Mouse (Mus musculus): ENCODE results near the gene Cd180. TPM values are rescaled to one million over a fixed set of nuclear protein-coding genes. Genes with fewer than 3 reads are reported as not detected.

Gene Cd180
- polyA plus RNA-seq, 1 experiment from 2014 or later = 0.06 TPM

- no peak overlapping the region for H3K4me3 ChIP-seq
- WGBS = 93% methylated on average over 6 of the region's 6 CpGs
- H3K36me3 ChIP-seq (replicated peaks) = peaks cover 56% of the 10 kb centered on the region
- H3K9me3 ChIP-seq = no peaks in the 10 kb centered on the region
- no peaks in the 10 kb centered on the region for H3K27me3 ChIP-seq (ENCODE audit: poor library complexity, severe bottlenecking)
- no peaks in the 10 kb centered on the region for H3K4me1 ChIP-seq
- DNase-seq (ENCODE audit: extremely low spot score, low spot score) = no peak
- no peak overlapping the region for H3K27ac ChIP-seq
These were observed 82.1 kb downstream of the Cd180 start for GRCm38 (mm10) chr13:102775506-102775905.

- H3K36me3 ChIP-seq (replicated peaks) = peaks cover 64% of the 10 kb centered on the region
- WGBS = 96% methylated on average over 3 of the region's 3 CpGs
- H3K27ac ChIP-seq = no peak overlapping the region
- H3K4me1 ChIP-seq = no peaks in the 10 kb centered on the region
- DNase-seq (ENCODE audit: extremely low spot score, low spot score) = no peak
- no peaks in the 10 kb centered on the region for H3K9me3 ChIP-seq
- no peaks in the 10 kb centered on the region for H3K27me3 ChIP-seq (ENCODE audit: poor library complexity, severe bottlenecking)
- H3K4me3 ChIP-seq = no peak overlapping the region
These were observed 85.5 kb downstream of the Cd180 start for GRCm38 (mm10) chr13:102778859-102779258.

- no peak overlapping the region for H3K27ac ChIP-seq
- 94% methylated on average over 3 of the region's 3 CpGs for WGBS
- H3K27me3 ChIP-seq (ENCODE audit: poor library complexity, severe bottlenecking) = no peaks in the 10 kb centered on the region
- no peaks in the 10 kb centered on the region for H3K4me1 ChIP-seq
- H3K4me3 ChIP-seq = no peak overlapping the region
- H3K9me3 ChIP-seq = no peaks in the 10 kb centered on the region
- peaks cover 60% of the 10 kb centered on the region for H3K36me3 ChIP-seq (replicated peaks)
- no peak for DNase-seq (ENCODE audit: extremely low spot score, low spot score)
These were observed 85.9 kb downstream of the Cd180 start for GRCm38 (mm10) chr13:102779275-102779674.

GRCm38 (mm10) chr13:102783531-102784310 lies 90.4 kb downstream of the Cd180 start:
- no peaks in the 10 kb centered on the region for H3K9me3 ChIP-seq
- H3K4me1 ChIP-seq = no peaks in the 10 kb centered on the region
- no peak overlapping the region for H3K27ac ChIP-seq
- H3K36me3 ChIP-seq (replicated peaks) = peaks cover 59% of the 10 kb centered on the region
- DNase-seq (ENCODE audit: extremely low spot score, low spot score) = no peak
- WGBS = 90% methylated on average over 7 of the region's 7 CpGs
- H3K4me3 ChIP-seq = no peak overlapping the region
- H3K27me3 ChIP-seq (ENCODE audit: poor library complexity, severe bottlenecking) = no peaks in the 10 kb centered on the region

GRCm38 (mm10) chr13:102786666-102787230 lies 93.4 kb downstream of the Cd180 start:
- Histone ChIP-seq H3K4me3 (no peak overlapping the region), H3K27ac (no peak overlapping the region), H3K4me1 (peaks cover 6% of the 10 kb centered on the region; the same call in 1 of the 2 replicates), H3K27me3 (ENCODE audit: poor library complexity, severe bottlenecking) (no peaks in the 10 kb centered on the region), H3K9me3 (no peaks in the 10 kb centered on the region), H3K36me3 (replicated peaks) (peaks cover 44% of the 10 kb centered on the region)
- no peak for DNase-seq (ENCODE audit: extremely low spot score, low spot score)
- WGBS = 94% methylated on average over 10 of the region's 10 CpGs
